Mouse (Mus musculus) hindbrain, embryonic 13.5 days (tissue): ENCODE data around the gene Dcakd. TPM values are rescaled to one million over a fixed set of nuclear protein-coding genes. Genes with fewer than 3 reads are reported as not detected.

ENCODE experiments used
- ATAC-seq: fragments of 200-750 bp; cut with Nextera tagmentation; 2 replicates; pipeline ENCODE4 v1.8.0; 2017; ENCODE audit warnings: moderate TSS enrichment; ENCODE audit not compliant: low FRiP score
- H3K27ac ChIP-seq: fragments of 300-500 bp; sonication (generic); 2 replicates; pipeline ENCODE4 v1.5.1; 2015; ENCODE audit warnings: inconsistent platforms, mild to moderate bottlenecking, moderate library complexity
- H3K27me3 ChIP-seq: fragments of 300-500 bp; sonication (generic); 2 replicates; pipeline ENCODE4 v1.6.1; 2015; ENCODE audit warnings: mild to moderate bottlenecking, inconsistent platforms
- H3K36me3 ChIP-seq: fragments of 300-500 bp; sonication (generic); 2 replicates; pipeline ENCODE4 v1.6.1; 2015; ENCODE audit warnings: mild to moderate bottlenecking, inconsistent platforms
- H3K4me1 ChIP-seq: fragments of 300-500 bp; sonication (generic); replicated peaks from 2 replicates; pipeline ENCODE4 v1.6.1; 2015; ENCODE audit warnings: inconsistent platforms
- H3K4me2 ChIP-seq: fragments of 300-500 bp; sonication (generic); 2 replicates; pipeline ENCODE4 v1.6.1; 2015; ENCODE audit warnings: inconsistent platforms, mild to moderate bottlenecking, moderate library complexity
- H3K4me3 ChIP-seq: fragments of 300-500 bp; sonication (generic); 2 replicates; pipeline ENCODE4 v1.5.1; 2015; ENCODE audit warnings: mild to moderate bottlenecking, inconsistent platforms
- H3K9ac ChIP-seq: fragments of 300-500 bp; sonication (generic); 2 replicates; pipeline ENCODE4 v1.6.1; 2015; ENCODE audit warnings: mild to moderate bottlenecking, inconsistent platforms
- H3K9me3 ChIP-seq: fragments of 300-500 bp; sonication (generic); 2 replicates; pipeline ENCODE4 v1.6.1; 2016; ENCODE audit warnings: inconsistent platforms
- WGBS: fragments of 180-500 bp; shearing (Covaris S2); methylation state at CpG from one replicate; pipeline ENCODE4 v1.1.7; 2015; 5-methylcytosine and 5-hydroxymethylcytosine counted together
- polyA plus RNA-seq: library from polyadenylated mRNA; unstranded; fragments of >200 nt; fragmentation: Nextera tagmentation; extraction: Ambion mirVana; gene quantifications from 2 replicates; pipeline ENCODE4 v1.2.1, GENCODE M21; 2015

Dcakd gene
- polyA plus RNA-seq, 1 experiment from 2014 or later = 165 TPM

GRCm38 (mm10) chr11:103015881-103016825 is 12.0 kb downstream of the Dcakd start:
- H3K27me3 ChIP-seq = no peaks in the 10 kb centered on the region
- 49% methylated on average over 27 of the region's 27 CpGs for WGBS
- peak overlapping the region; percentile 90 for H3K9ac ChIP-seq
- H3K9me3 ChIP-seq = no peaks in the 10 kb centered on the region
- peak overlapping the region; percentile 94 for H3K27ac ChIP-seq
- no peak for ATAC-seq
- H3K4me2 ChIP-seq = peak overlapping the region; percentile 63
- H3K4me1 ChIP-seq = peaks cover 19% of the 10 kb centered on the region
- H3K36me3 ChIP-seq = peaks cover 10% of the 10 kb centered on the region
- H3K4me3 ChIP-seq = peak overlapping the region; percentile 77

- ATAC-seq = no peak
- 89% methylated on average over 2 of the region's 2 CpGs for WGBS
- peaks cover 16% of the 10 kb centered on the region for H3K36me3 ChIP-seq
- no peak overlapping the region for H3K4me3 ChIP-seq
- no peaks in the 10 kb centered on the region for H3K27me3 ChIP-seq
- H3K27ac ChIP-seq = no peak overlapping the region
- peaks cover 29% of the 10 kb centered on the region for H3K4me1 ChIP-seq
- H3K9me3 ChIP-seq = no peaks in the 10 kb centered on the region
- no peak overlapping the region for H3K4me2 ChIP-seq
- H3K9ac ChIP-seq = no peak overlapping the region
Observed at GRCm38 (mm10) chr11:103011206-103011497, 17.0 kb downstream of the Dcakd start.

GRCm38 (mm10) chr11:103010454-103011205 is 17.5 kb downstream of the Dcakd start:
- Histone ChIP-seq H3K4me2 (no peak overlapping the region), H3K9ac (no peak overlapping the region), H3K4me1 (peaks cover 23% of the 10 kb centered on the region), H3K4me3 (no peak overlapping the region), H3K36me3 (peaks cover 16% of the 10 kb centered on the region), H3K27ac (no peak overlapping the region), H3K27me3 (no peaks in the 10 kb centered on the region), H3K9me3 (no peaks in the 10 kb centered on the region)
- ATAC-seq = no peak
- 89% methylated on average over 13 of the region's 13 CpGs for WGBS

- Histone ChIP-seq H3K4me1 (peaks cover 11% of the 10 kb centered on the region), H3K27me3 (no peaks in the 10 kb centered on the region), H3K27ac (no peak overlapping the region), H3K4me2 (no peak overlapping the region), H3K4me3 (no peak overlapping the region), H3K9ac (no peak overlapping the region), H3K36me3 (peaks cover 16% of the 10 kb centered on the region), H3K9me3 (no peaks in the 10 kb centered on the region)
- WGBS = 94% methylated on average over 8 of the region's 8 CpGs
- ATAC-seq = no peak
Observed at GRCm38 (mm10) chr11:103009208-103009607, 18.9 kb downstream of the Dcakd start.

GRCm38 (mm10) chr11:103008558-103008957 is 19.6 kb downstream of the Dcakd start:
- 90% methylated on average over 7 of the region's 7 CpGs for WGBS
- H3K9ac ChIP-seq = no peak overlapping the region
- no peaks in the 10 kb centered on the region for H3K27me3 ChIP-seq
- no peak overlapping the region for H3K27ac ChIP-seq
- H3K4me2 ChIP-seq = no peak overlapping the region
- peaks cover 15% of the 10 kb centered on the region for H3K4me1 ChIP-seq
- no peak for ATAC-seq
- H3K36me3 ChIP-seq = peaks cover 16% of the 10 kb centered on the region
- H3K9me3 ChIP-seq = no peaks in the 10 kb centered on the region
- H3K4me3 ChIP-seq = no peak overlapping the region

GRCm38 (mm10) chr11:103007001-103007340 is 21.2 kb downstream of the Dcakd start:
- H3K27ac ChIP-seq = no peak overlapping the region
- ATAC-seq = no peak
- 90% methylated on average over 6 of the region's 6 CpGs for WGBS
- H3K4me3 ChIP-seq = no peak overlapping the region
- peaks cover 6% of the 10 kb centered on the region for H3K36me3 ChIP-seq
- H3K4me2 ChIP-seq = no peak overlapping the region
- no peaks in the 10 kb centered on the region for H3K27me3 ChIP-seq
- no peaks in the 10 kb centered on the region for H3K9me3 ChIP-seq
- no peak overlapping the region for H3K9ac ChIP-seq
- peaks cover 22% of the 10 kb centered on the region for H3K4me1 ChIP-seq

- Histone ChIP-seq H3K27me3 (no peaks in the 10 kb centered on the region), H3K36me3 (peaks cover 6% of the 10 kb centered on the region), H3K9me3 (no peaks in the 10 kb centered on the region), H3K4me2 (no peak overlapping the region), H3K9ac (no peak overlapping the region), H3K4me3 (no peak overlapping the region), H3K27ac (no peak overlapping the region), H3K4me1 (peaks cover 22% of the 10 kb centered on the region)
- WGBS = 94% methylated on average over 7 of the region's 7 CpGs
- ATAC-seq = no peak
Observed at GRCm38 (mm10) chr11:103006286-103007000, 21.7 kb downstream of the Dcakd start.

GRCm38 (mm10) chr11:103005254-103005981 is 22.7 kb downstream of the Dcakd start:
- peaks cover 6% of the 10 kb centered on the region for H3K36me3 ChIP-seq
- H3K9ac ChIP-seq = no peak overlapping the region
- H3K27me3 ChIP-seq = no peaks in the 10 kb centered on the region
- WGBS = 90% methylated on average over 11 of the region's 11 CpGs
- H3K9me3 ChIP-seq = no peaks in the 10 kb centered on the region
- H3K27ac ChIP-seq = no peak overlapping the region
- ATAC-seq = no peak
- H3K4me2 ChIP-seq = no peak overlapping the region
- H3K4me3 ChIP-seq = no peak overlapping the region
- peaks cover 32% of the 10 kb centered on the region for H3K4me1 ChIP-seq

- Histone ChIP-seq H3K27me3 (no peaks in the 10 kb centered on the region), H3K4me2 (no peak overlapping the region), H3K9ac (no peak overlapping the region), H3K27ac (no peak overlapping the region), H3K4me3 (no peak overlapping the region), H3K4me1 (peaks cover 37% of the 10 kb centered on the region), H3K36me3 (peaks cover 10% of the 10 kb centered on the region), H3K9me3 (no peaks in the 10 kb centered on the region)
- ATAC-seq = no peak
- WGBS = 93% methylated on average over 1 of the region's 1 CpGs
Observed at GRCm38 (mm10) chr11:103004852-103005251, 23.3 kb downstream of the Dcakd start.

GRCm38 (mm10) chr11:103003210-103003609 is 24.9 kb downstream of the Dcakd start:
- Histone ChIP-seq H3K9me3 (no peaks in the 10 kb centered on the region), H3K4me2 (no peak overlapping the region), H3K36me3 (peaks cover 27% of the 10 kb centered on the region), H3K4me1 (peaks cover 48% of the 10 kb centered on the region), H3K4me3 (no peak overlapping the region), H3K27ac (peak overlapping the region; percentile 69), H3K27me3 (no peaks in the 10 kb centered on the region), H3K9ac (peak overlapping the region; percentile 39; the same call in 1 of the 2 replicates)
- no peak for ATAC-seq
- WGBS = 38% methylated on average over 5 of the region's 5 CpGs

- Histone ChIP-seq H3K9me3 (no peaks in the 10 kb centered on the region), H3K4me2 (no peak overlapping the region), H3K36me3 (peaks cover 43% of the 10 kb centered on the region), H3K4me1 (peaks cover 46% of the 10 kb centered on the region), H3K27ac (no peak overlapping the region), H3K4me3 (no peak overlapping the region), H3K27me3 (no peaks in the 10 kb centered on the region), H3K9ac (no peak overlapping the region)
- no peak for ATAC-seq
- WGBS = 88% methylated on average over 5 of the region's 5 CpGs
Observed at GRCm38 (mm10) chr11:103001063-103001462, 27.1 kb downstream of the Dcakd start.

GRCm38 (mm10) chr11:103000111-103000510 is 28.0 kb downstream of the Dcakd start:
- Histone ChIP-seq H3K36me3 (peaks cover 52% of the 10 kb centered on the region), H3K27ac (no peak overlapping the region; the same call in 1 of the 2 replicates), H3K9ac (no peak overlapping the region), H3K4me3 (no peak overlapping the region), H3K27me3 (peaks cover under 1% of the 10 kb centered on the region; the same call in 1 of the 2 replicates), H3K4me1 (peaks cover 46% of the 10 kb centered on the region), H3K4me2 (no peak overlapping the region), H3K9me3 (no peaks in the 10 kb centered on the region)
- WGBS = 83% methylated on average over 16 of the region's 16 CpGs
- ATAC-seq = no peak
